Mouse (Mus musculus): ENCODE measurements around the gene Trmt10a.

Gene Trmt10a

GRCm38 (mm10) chr3:138197556-138197955 lies 54.3 kb downstream of the Trmt10a start:
- no peak for DNase-seq (ENCODE audit: low spot score)

GRCm38 (mm10) chr3:138197973-138198721 lies 54.9 kb downstream of the Trmt10a start:
- peak; percentile 59 for DNase-seq (ENCODE audit: low spot score)

GRCm38 (mm10) chr3:138198722-138199068 lies 55.4 kb downstream of the Trmt10a start:
- DNase-seq (ENCODE audit: low spot score): no peak

GRCm38 (mm10) chr3:138208821-138209220 lies 65.6 kb downstream of the Trmt10a start:
- no peak for DNase-seq (ENCODE audit: low spot score)

Measured in T-cell, adult 2 months (primary cell).